Mouse (Mus musculus) stomach, postnatal 0 days (tissue): ENCODE measurements around the gene Cox10. TPM values are rescaled to one million over a fixed set of nuclear protein-coding genes. Genes with fewer than 3 reads are reported as not detected.

Experiments
- ATAC-seq: fragments of 200-750 bp; cut with Nextera tagmentation; 2 replicates; pipeline ENCODE4 v1.8.0; 2017; ENCODE audit not compliant: low FRiP score, low TSS enrichment
- DNase-seq: peaks from one replicate; pipeline ENCODE4 v3.0.0-alpha.2; 2016; ENCODE audit warnings: low spot score
- H3K27ac ChIP-seq: fragments of 300-500 bp; sonication (generic); replicated peaks from 2 replicates; pipeline ENCODE4 v1.5.1; 2014; ENCODE audit warnings: mild to moderate bottlenecking, control low read depth
- H3K27me3 ChIP-seq: fragments of 300-500 bp; sonication (generic); 2 replicates; pipeline ENCODE4 v1.6.1; 2014; ENCODE audit warnings: low read length; ENCODE audit not compliant: control insufficient read depth, insufficient read depth
- H3K36me3 ChIP-seq: fragments of 300-500 bp; sonication (generic); 2 replicates; pipeline ENCODE4 v1.6.1; 2014; ENCODE audit warnings: low read length, mixed read lengths; ENCODE audit not compliant: control insufficient read depth, insufficient read depth
- H3K4me1 ChIP-seq: fragments of 300-500 bp; sonication (generic); replicated peaks from 2 replicates; pipeline ENCODE4 v1.6.1; 2014; ENCODE audit warnings: antibody characterized with exemption; ENCODE audit not compliant: control insufficient read depth, insufficient read depth
- H3K4me2 ChIP-seq: fragments of 300-500 bp; sonication (generic); replicated peaks from 2 replicates; pipeline ENCODE4 v1.6.1; 2014; ENCODE audit warnings: low read depth, mild to moderate bottlenecking, control low read depth, moderate library complexity
- H3K4me3 ChIP-seq: fragments of 300-500 bp; sonication (generic); 2 replicates; pipeline ENCODE4 v1.5.1; 2014; ENCODE audit warnings: low read depth, low read length, control low read depth
- H3K9ac ChIP-seq: fragments of 300-500 bp; sonication (generic); 2 replicates; pipeline ENCODE4 v1.6.1; 2014; ENCODE audit warnings: mild to moderate bottlenecking, low read length, control low read depth, mixed read lengths
- H3K9me3 ChIP-seq: fragments of 300-500 bp; sonication (generic); 2 replicates; pipeline ENCODE4 v1.6.1; 2016; ENCODE audit warnings: low read length; ENCODE audit not compliant: control insufficient read depth
- CTCF ChIP-seq: IDR thresholded peaks from 2 replicates; pipeline ENCODE4 v1.5.1; 2016; ENCODE audit warnings: antibody characterized with exemption, low read depth, mild to moderate bottlenecking, moderate library complexity
- EP300 ChIP-seq: optimal IDR thresholded peaks from 2 replicates; pipeline ENCODE3; 2016; ENCODE audit warnings: antibody characterized with exemption
- WGBS: fragments of 180-500 bp; shearing (Covaris S2); extraction: QIAGEN DNeasy Blood & Tissue Kit; methylation state at CpG from one replicate; pipeline ENCODE4 v1.1.7; 2014; 5-methylcytosine and 5-hydroxymethylcytosine counted together
- polyA plus RNA-seq: library from polyadenylated mRNA; unstranded; fragments of >200 nt; fragmentation: Nextera tagmentation; extraction: Ambion mirVana; gene quantifications from 2 replicates; pipeline ENCODE4 v1.2.1, GENCODE M21; 2015

Cox10 gene
- polyA plus RNA-seq, 1 experiment from 2014 or later, result 16.9 TPM

DNA sequence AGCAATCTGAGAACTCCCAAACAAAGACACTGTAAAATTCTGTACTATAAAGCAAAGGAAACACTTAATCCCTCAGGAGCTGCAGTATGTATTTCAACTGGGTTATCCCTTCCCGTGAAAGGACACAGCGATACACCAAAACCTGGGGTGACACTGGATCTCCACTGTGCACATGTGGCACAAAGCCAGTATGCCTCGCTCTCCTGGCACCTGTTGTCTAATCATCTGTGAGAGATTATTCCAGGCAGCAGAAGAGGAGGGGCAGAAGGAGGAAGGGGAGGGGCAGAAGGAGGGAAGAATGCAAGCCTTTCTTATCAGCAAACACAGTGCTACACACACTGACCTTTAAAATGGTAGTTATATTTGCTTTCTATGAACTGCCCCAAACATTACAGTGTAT lies 75.8 kb downstream of the Cox10 start:
- no peak for TF ChIP-seq EP300
- TF ChIP-seq CTCF, result no peak
- H3K27ac ChIP-seq, result no peak overlapping the region
- H3K27me3 ChIP-seq, result no peaks in the 10 kb centered on the region
- H3K4me2 ChIP-seq, result no peak overlapping the region
- H3K9me3 ChIP-seq, result no peaks in the 10 kb centered on the region
- no peak overlapping the region for H3K4me3 ChIP-seq
- ATAC-seq, result peak; percentile 82
- 31% methylated on average over 3 of the region's 3 CpGs for WGBS
- no peak overlapping the region for H3K9ac ChIP-seq
- peak; percentile 64 for DNase-seq
- H3K36me3 ChIP-seq, result no peaks in the 10 kb centered on the region
- peaks cover 3% of the 10 kb centered on the region; the same call in 1 of the 2 replicates for H3K4me1 ChIP-seq

DNA sequence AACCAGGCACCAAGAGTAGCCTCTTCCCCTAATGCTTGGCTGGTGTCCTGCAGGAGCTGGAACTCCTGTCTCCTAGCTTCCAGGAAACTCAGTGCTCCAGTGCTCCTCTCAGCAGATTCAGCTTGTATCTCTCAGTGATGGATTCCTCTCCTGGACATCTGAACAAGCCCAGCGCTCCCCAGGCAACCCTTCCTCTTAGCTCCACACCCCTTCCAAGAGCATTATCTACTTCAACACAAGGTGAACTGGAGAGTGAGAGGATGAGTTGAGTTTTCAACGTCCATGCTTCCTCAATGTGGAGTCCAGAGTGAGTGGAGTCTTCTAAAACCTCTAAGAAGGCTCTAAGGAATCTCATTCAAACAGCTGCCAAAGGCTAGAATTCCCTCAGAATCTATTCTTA lies 76.6 kb downstream of the Cox10 start:
- no peak overlapping the region for H3K9ac ChIP-seq
- H3K27me3 ChIP-seq, result no peaks in the 10 kb centered on the region
- 58% methylated on average over 2 of the region's 2 CpGs for WGBS
- TF ChIP-seq EP300 (no peak), CTCF (no peak)
- peaks cover 3% of the 10 kb centered on the region; the same call in 1 of the 2 replicates for H3K4me1 ChIP-seq
- no peaks in the 10 kb centered on the region for H3K36me3 ChIP-seq
- 0 out of 2 replicates have a peak overlapping the region, but pooled peaks have one; percentile 30 for H3K27ac ChIP-seq
- DNase-seq (no peak), ATAC-seq (no peak)
- H3K4me3 ChIP-seq, result no peak overlapping the region
- H3K9me3 ChIP-seq, result no peaks in the 10 kb centered on the region
- no peak overlapping the region for H3K4me2 ChIP-seq

DNA sequence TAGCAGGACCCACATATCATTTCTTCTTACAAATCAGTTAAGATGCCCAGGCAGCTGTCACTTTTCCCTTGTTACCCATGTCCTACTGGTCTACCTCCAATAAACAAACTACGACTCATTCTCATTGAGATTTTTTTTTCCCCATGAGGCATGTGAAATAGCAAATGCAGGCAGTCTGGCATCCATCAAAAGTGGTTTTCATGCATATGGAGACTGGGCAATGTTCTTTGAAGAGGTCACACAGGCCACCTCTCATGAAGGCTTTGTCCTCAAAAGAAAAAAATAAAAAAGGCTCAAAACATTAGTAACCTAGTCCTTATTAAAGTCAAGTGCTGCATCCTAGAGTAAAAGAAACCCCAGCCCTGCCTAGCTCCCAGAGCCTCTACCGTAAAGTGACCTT lies 78.2 kb downstream of the Cox10 start:
- TF ChIP-seq EP300, result no peak
- no peak for TF ChIP-seq CTCF
- WGBS, result 60% methylated on average over 2 of the region's 2 CpGs

DNA sequence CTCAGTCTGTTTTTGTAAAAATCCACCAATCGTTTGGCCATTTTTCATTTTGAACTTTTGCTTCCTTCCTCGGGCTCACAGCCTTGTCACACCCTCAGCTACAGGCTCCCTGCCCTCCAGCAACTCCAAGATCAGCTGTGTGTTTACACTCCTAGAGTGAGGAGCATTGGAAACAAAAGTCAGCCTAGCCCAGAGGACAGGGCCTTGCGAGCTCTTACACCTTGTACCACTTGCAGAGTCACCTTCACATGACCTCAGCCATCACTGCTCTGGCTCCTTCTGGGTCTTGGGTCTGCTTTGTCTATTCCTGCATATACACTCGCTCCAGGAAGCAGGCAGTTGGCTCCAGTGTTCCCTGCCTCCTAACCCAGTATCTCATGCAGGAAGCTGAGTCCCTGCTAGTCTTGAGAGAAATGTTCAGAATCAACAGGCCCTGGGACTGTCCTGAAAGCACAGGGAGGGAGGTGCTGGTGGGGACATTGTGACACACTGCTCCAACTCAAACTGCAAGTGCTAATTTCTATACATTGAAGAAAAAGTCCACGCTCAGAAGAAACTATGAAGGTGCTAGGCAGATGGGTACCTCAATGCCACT lies 79.0 kb downstream of the Cox10 start:
- WGBS, result 41% methylated on average over 5 of the region's 5 CpGs
- peak overlapping the region; percentile 58; the same call in 1 of the 2 replicates for H3K27ac ChIP-seq

More for the DNA sequence above, 78.2 kb downstream of the Cox10 start:
- Histone ChIP-seq H3K9ac (no peak overlapping the region), H3K27ac (no peak overlapping the region), H3K9me3 (no peaks in the 10 kb centered on the region), H3K36me3 (no peaks in the 10 kb centered on the region), H3K27me3 (no peaks in the 10 kb centered on the region), H3K4me3 (no peak overlapping the region), H3K4me2 (no peak overlapping the region), H3K4me1 (peaks cover 3% of the 10 kb centered on the region; the same call in 1 of the 2 replicates)
- ATAC-seq (no peak), DNase-seq (peak; percentile 4)

DNA sequence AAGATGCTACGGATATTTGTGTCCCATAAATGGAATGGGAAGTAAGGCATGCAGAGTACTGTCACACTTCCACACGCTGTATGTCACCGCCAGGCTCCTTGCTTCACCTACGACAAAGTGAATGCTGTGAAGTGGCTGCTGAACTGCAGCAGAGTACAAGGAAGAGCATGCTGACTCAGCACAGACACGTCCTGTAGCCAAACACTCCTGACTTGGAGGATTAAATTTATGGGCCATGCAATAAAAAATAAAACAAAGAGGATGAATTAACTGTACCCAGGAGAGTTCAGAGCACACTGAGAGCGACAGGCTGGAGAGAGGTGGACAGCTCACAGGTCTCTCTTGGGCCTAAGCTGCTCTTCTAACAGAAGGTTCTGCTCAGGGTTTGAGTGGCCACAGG lies 79.8 kb downstream of the Cox10 start:
- ATAC-seq, result no peak
- peaks cover 3% of the 10 kb centered on the region; the same call in 1 of the 2 replicates for H3K4me1 ChIP-seq
- 70% methylated on average over 6 of the region's 6 CpGs for WGBS
- no peak overlapping the region for H3K4me2 ChIP-seq
- H3K9ac ChIP-seq, result no peak overlapping the region
- H3K27me3 ChIP-seq, result no peaks in the 10 kb centered on the region
- peak overlapping the region; percentile 65 for H3K27ac ChIP-seq
- peak; percentile 13 for DNase-seq
- H3K36me3 ChIP-seq, result no peaks in the 10 kb centered on the region
- TF ChIP-seq CTCF, result no peak
- no peak for TF ChIP-seq EP300
- no peak overlapping the region for H3K4me3 ChIP-seq
- no peaks in the 10 kb centered on the region for H3K9me3 ChIP-seq

More for the DNA sequence above, 79.0 kb downstream of the Cox10 start:
- peak; percentile 47 for DNase-seq
- H3K9me3 ChIP-seq, result no peaks in the 10 kb centered on the region
- TF ChIP-seq CTCF (no peak), EP300 (no peak)
- no peaks in the 10 kb centered on the region for H3K27me3 ChIP-seq
- H3K4me1 ChIP-seq, result peaks cover 3% of the 10 kb centered on the region; the same call in 1 of the 2 replicates
- no peak overlapping the region for H3K9ac ChIP-seq
- H3K36me3 ChIP-seq, result no peaks in the 10 kb centered on the region
- no peak overlapping the region for H3K4me3 ChIP-seq
- no peak overlapping the region for H3K4me2 ChIP-seq
- peak; percentile 86 for ATAC-seq

DNA sequence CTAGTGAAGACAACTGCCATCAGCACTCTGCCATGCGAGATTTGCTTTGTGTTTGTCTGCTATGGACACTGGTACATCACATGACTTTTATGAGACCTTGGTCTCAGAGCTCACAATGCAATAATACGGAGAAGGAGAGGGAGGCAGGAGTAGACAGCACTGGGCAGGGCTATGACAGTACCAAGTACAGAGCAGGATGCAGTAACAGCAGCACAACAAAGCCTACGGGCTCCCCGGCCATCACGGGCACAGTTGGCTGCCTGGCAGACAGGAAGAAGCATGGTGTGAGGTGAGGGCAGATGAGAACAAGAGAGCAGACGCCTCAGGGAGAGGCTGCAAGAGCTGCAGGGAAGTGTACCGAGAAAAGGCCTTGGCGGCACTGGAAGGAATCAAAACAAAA lies 87.3 kb downstream of the Cox10 start:
- no peaks in the 10 kb centered on the region for H3K36me3 ChIP-seq
- no peak overlapping the region for H3K9ac ChIP-seq
- DNase-seq (no peak), ATAC-seq (no peak)
- H3K27me3 ChIP-seq, result 0 out of 2 replicates have a peak, but pooled peaks cover 2% of the 10 kb centered on the region
- no peak overlapping the region for H3K4me3 ChIP-seq
- H3K4me2 ChIP-seq, result no peak overlapping the region
- no peak overlapping the region for H3K27ac ChIP-seq
- H3K9me3 ChIP-seq, result no peaks in the 10 kb centered on the region
- WGBS, result 85% methylated on average over 8 of the region's 8 CpGs
- TF ChIP-seq EP300, result no peak
- TF ChIP-seq CTCF, result no peak
- no peaks in the 10 kb centered on the region for H3K4me1 ChIP-seq
